Mouse (Mus musculus) E14TG2a.4 (cell line): ENCODE measurements around the gene Ube2h.

Experiments
- H3K27me3 ChIP-seq: 2 replicates; pipeline ENCODE4 v1.6.1; 2014; ENCODE audit warnings: low read length, control low read depth; ENCODE audit not compliant: insufficient read depth
- H3K36me3 ChIP-seq: 2 replicates; pipeline ENCODE4 v1.6.1; 2014; ENCODE audit warnings: low read length, control low read depth; ENCODE audit not compliant: insufficient read depth
- H3K4me1 ChIP-seq: replicated peaks from 2 replicates; pipeline ENCODE4 v1.6.1; 2014; ENCODE audit warnings: low read depth, low read length, control low read depth
- H3K4me3 ChIP-seq: replicated peaks from 2 replicates; pipeline ENCODE4 v1.5.1; 2014; ENCODE audit warnings: mild to moderate bottlenecking, low read length
- H3K9me3 ChIP-seq: 2 replicates; pipeline ENCODE4 v1.6.1; 2014; ENCODE audit warnings: low read length, control low read depth
- CTCF ChIP-seq: conservative IDR thresholded peaks from 2 replicates; pipeline ENCODE4 v1.5.1; 2014; ENCODE audit warnings: low read length
- NANOG ChIP-seq: IDR thresholded peaks from 2 replicates; pipeline ENCODE4 v1.6.1; 2014; ENCODE audit warnings: borderline replicate concordance, low read length, mixed read lengths
- POU5F1 ChIP-seq: IDR thresholded peaks from 2 replicates; pipeline ENCODE4 v1.6.1; 2014; ENCODE audit warnings: low read length, borderline replicate concordance

Ube2h gene

GRCm38 (mm10) chr6:30304399-30304917 is at the start of gene Ube2h:
Gene Ube2h, minus strand, starts transcription at chr6:30304539.
- TF ChIP-seq POU5F1 = no peak
- no peak for TF ChIP-seq NANOG
- no peak for TF ChIP-seq CTCF
- H3K9me3 ChIP-seq = no peaks in the 10 kb centered on the region
- peaks cover 6% of the 10 kb centered on the region; the same call in 1 of the 2 replicates for H3K27me3 ChIP-seq
- H3K4me3 ChIP-seq = peak within 1 kb of the TSS; percentile 83
- no peaks in the 10 kb centered on the region for H3K36me3 ChIP-seq
- peaks cover 54% of the 10 kb centered on the region for H3K4me1 ChIP-seq

GRCm38 (mm10) chr6:30353661-30354060 is 49.3 kb upstream of the Ube2h start:
- no peak for TF ChIP-seq CTCF
- no peak for TF ChIP-seq NANOG
- no peak for TF ChIP-seq POU5F1
- Histone ChIP-seq H3K9me3 (0 out of 2 replicates have a peak, but pooled peaks cover 4% of the 10 kb centered on the region), H3K36me3 (no peaks in the 10 kb centered on the region), H3K4me3 (no peak overlapping the region), H3K4me1 (peaks cover 37% of the 10 kb centered on the region), H3K27me3 (no peaks in the 10 kb centered on the region)

- H3K9me3 ChIP-seq = 0 out of 2 replicates have a peak, but pooled peaks cover 4% of the 10 kb centered on the region
- no peak for TF ChIP-seq POU5F1
- TF ChIP-seq CTCF = no peak
- no peak for TF ChIP-seq NANOG
- H3K4me1 ChIP-seq = peaks cover 37% of the 10 kb centered on the region
- no peaks in the 10 kb centered on the region for H3K27me3 ChIP-seq
- no peaks in the 10 kb centered on the region for H3K36me3 ChIP-seq
- H3K4me3 ChIP-seq = no peak overlapping the region
These were observed 48.4 kb upstream of the Ube2h start for GRCm38 (mm10) chr6:30352762-30353161.

GRCm38 (mm10) chr6:30351290-30351689 is 47.0 kb upstream of the Ube2h start:
- no peaks in the 10 kb centered on the region for H3K36me3 ChIP-seq
- no peak overlapping the region for H3K4me3 ChIP-seq
- no peak for TF ChIP-seq CTCF
- no peak for TF ChIP-seq POU5F1
- TF ChIP-seq NANOG = no peak
- 0 out of 2 replicates have a peak, but pooled peaks cover 4% of the 10 kb centered on the region for H3K9me3 ChIP-seq
- no peaks in the 10 kb centered on the region for H3K27me3 ChIP-seq
- H3K4me1 ChIP-seq = peaks cover 29% of the 10 kb centered on the region

DNA sequence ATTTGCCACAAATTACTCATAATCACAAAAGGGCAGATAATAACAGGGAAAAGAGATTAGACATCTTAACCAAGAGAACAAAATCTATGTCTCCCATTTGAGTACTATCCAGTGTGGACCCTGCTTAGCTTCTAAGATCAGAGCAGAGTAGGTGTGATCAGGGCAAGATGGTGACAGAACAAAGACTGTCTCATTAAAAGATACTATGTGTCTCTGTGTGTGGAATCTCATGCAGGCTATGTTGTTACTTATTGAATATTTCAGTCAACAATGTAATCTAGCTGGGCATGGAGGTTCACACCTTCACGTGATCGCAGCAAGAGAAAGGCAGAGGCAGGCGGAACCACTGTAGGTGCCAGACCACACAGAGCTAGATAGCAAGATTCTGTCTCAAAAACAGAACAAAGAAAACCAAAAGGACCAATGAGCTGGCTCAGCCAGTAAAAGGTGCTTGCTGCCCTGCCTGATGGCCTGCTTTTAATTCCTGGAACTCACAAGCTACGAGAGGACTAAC is 43.0 kb upstream of the Ube2h start:
- no peak overlapping the region for H3K4me3 ChIP-seq
- H3K4me1 ChIP-seq = peaks cover 4% of the 10 kb centered on the region
- H3K27me3 ChIP-seq = no peaks in the 10 kb centered on the region
- H3K9me3 ChIP-seq = no peaks in the 10 kb centered on the region
- no peak for TF ChIP-seq POU5F1
- no peak for TF ChIP-seq NANOG
- no peak for TF ChIP-seq CTCF
- no peaks in the 10 kb centered on the region for H3K36me3 ChIP-seq

GRCm38 (mm10) chr6:30346737-30347136 is 42.4 kb upstream of the Ube2h start:
- H3K4me1 ChIP-seq = peaks cover 3% of the 10 kb centered on the region; the same call in 1 of the 2 replicates
- H3K4me3 ChIP-seq = no peak overlapping the region
- no peaks in the 10 kb centered on the region for H3K27me3 ChIP-seq
- no peaks in the 10 kb centered on the region for H3K36me3 ChIP-seq
- H3K9me3 ChIP-seq = no peaks in the 10 kb centered on the region
- no peak for TF ChIP-seq CTCF
- no peak for TF ChIP-seq NANOG
- TF ChIP-seq POU5F1 = no peak

DNA sequence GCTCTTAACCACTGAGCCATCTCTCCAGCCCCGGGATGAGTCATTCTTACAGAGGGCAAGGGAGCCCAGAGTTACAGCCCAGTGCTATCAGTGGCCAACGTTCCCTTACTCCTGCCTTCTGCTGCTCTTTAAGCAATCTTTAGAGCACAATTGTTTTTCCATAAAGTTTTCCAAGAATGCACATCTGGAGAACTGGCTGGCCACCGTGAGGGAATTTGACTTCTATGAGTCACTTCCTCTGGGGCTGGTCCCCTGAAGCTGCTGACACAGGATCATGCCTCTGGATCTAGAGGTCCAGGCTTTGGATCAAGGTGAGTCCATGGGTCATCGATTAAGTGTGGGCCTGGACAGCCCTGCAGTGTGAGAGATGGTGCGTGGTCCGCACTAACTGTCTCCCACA is 39.7 kb upstream of the Ube2h start:
- H3K36me3 ChIP-seq = no peaks in the 10 kb centered on the region
- no peaks in the 10 kb centered on the region for H3K9me3 ChIP-seq
- H3K4me3 ChIP-seq = no peak overlapping the region
- no peak for TF ChIP-seq NANOG
- no peak for TF ChIP-seq CTCF
- TF ChIP-seq POU5F1 = no peak
- no peaks in the 10 kb centered on the region for H3K27me3 ChIP-seq
- H3K4me1 ChIP-seq = no peaks in the 10 kb centered on the region; the same call in 1 of the 2 replicates

GRCm38 (mm10) chr6:30340231-30340873 is 36.0 kb upstream of the Ube2h start:
- no peaks in the 10 kb centered on the region for H3K27me3 ChIP-seq
- no peaks in the 10 kb centered on the region for H3K9me3 ChIP-seq
- H3K36me3 ChIP-seq = no peaks in the 10 kb centered on the region

More at GRCm38 (mm10) chr6:30340231-30340873, 36.0 kb upstream of the Ube2h start:
- TF ChIP-seq CTCF = no peak
- no peak for TF ChIP-seq NANOG
- TF ChIP-seq POU5F1 = no peak
- peaks cover 15% of the 10 kb centered on the region for H3K4me1 ChIP-seq
- H3K4me3 ChIP-seq = no peak overlapping the region
